Mouse (Mus musculus) mammary gland, adult 2 months (tissue): Measurements from ENCODE around the gene Pik3r5. TPM values are rescaled to one million over a fixed set of nuclear protein-coding genes. Genes with fewer than 3 reads are reported as not detected.

Experiments
- polyA plus RNA-seq: library from polyadenylated mRNA; depleted of rRNA; stranded (reverse); fragments of >200 nt; gene quantifications from 2 replicates; pipeline ENCODE4 v1.2.3, GENCODE M21; 2012; ENCODE audit warnings: low replicate concordance; rRNA removed

Pik3r5 gene
- 16.3 and 25.9 TPM in 2 replicates for polyA plus RNA-seq

GRCm38 (mm10) chr11:68431699-68432360 is at the start of gene Pik3r5:
Pik3r5 (plus strand) TSS chr11:68432121.

DNA sequence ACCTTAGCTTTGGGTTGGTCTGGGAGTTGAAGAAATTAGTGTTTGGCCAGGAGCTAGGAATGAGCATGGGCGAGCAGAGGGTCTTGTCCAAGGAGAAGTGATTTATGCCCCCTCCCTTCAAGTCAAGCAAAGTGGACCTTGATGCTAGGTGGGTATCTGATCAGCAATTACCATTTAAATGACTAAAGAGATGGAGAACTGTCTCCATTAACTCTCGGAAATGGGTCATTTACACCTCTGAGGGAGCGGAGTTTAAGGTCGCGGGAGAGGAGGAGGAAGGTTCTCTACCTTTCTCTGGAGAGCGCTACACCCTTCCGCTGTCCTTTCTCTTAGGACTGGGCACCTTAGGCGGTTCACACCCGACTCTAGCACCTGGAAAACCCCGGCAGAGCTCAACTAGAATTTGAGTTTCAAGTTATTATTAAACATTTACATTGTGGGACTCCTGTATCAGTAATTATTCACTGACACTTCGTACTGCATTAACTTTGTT is 31.1 kb upstream of the Pik3r5 start, which contains the start of gene Ntn1:
TSS of gene Ntn1 (minus strand) at position 97 of the 493 bp plus-strand sequence.

GRCm38 (mm10) chr11:68502902-68503629 is 71.1 kb downstream of the Pik3r5 start, which contains the start of gene Pik3r6:
Pik3r6 (plus strand) TSS chr11:68503019.

Other genes starting within 250 kb of the Pik3r5 start
- 16.2 and 26.4 TPM in 2 replicates for gene Ntn1, start 31.3 kb upstream of the Pik3r5 start, polyA plus RNA-seq
- gene Pik3r6, start 70.9 kb downstream of the Pik3r5 start, polyA plus RNA-seq = 9.8 and 11.8 TPM in 2 replicates
- gene Mfsd6l, start 124.1 kb downstream of the Pik3r5 start, polyA plus RNA-seq = 0.96 and 1.4 TPM in 2 replicates
- 0.31 and 0.37 TPM in 2 replicates for gene Ccdc42, start 154.9 kb downstream of the Pik3r5 start, polyA plus RNA-seq